Mouse (Mus musculus): ENCODE measurements around the gene Slc8a2. TPM values are rescaled to one million over a fixed set of nuclear protein-coding genes. Genes with fewer than 3 reads are reported as not detected.

The Slc8a2 gene
- polyA plus RNA-seq, 1 experiment, result not detected

DNA sequence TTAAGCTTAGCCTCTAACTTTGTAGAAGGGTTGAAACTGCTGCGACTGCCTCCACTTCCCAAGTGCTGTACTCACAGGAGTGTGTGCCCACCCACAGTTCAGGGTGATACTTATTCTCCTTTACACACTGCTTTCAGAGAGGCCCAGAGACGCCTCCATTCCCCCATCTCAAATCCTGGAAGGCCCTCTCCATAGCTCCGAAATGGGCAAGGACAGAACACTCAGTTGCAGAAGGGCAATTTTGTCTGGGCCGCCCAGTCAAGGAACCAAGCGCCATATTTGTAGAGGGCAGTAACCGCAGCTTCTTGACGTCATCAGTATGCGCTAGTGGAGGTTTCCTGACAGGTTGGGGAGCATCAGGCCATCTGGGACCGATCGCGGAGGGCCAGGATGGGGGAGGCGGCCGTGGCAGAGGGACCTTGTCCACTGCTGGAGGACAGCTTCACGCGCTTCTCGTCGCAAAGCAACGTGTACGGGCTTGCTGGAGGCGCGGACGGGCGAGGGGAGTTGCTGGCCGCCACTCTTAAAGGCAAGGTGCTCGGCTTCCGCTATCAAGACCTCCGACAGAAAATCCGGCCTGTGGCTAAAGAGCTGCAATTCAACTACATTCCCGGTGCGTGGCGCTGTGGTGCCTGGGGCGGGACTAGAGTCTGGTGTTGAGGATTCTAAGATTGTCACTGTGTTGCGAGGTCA, 9.9 kb upstream of the Slc8a2 start, which contains the start of gene Kptn:
Kptn (plus strand) TSS at position 327 of the 693 bp plus-strand sequence.
- peak within 1 kb of the TSS; percentile 77 for H3K4me3 ChIP-seq (ENCODE audit: insufficient read depth, low read length)
- TF ChIP-seq POLR2A (IDR thresholded peaks at IDR 0.05; ENCODE audit: borderline replicate concordance, low read depth, low read length) (no peak), CTCF (IDR thresholded peaks at IDR 0.05; ENCODE audit: low read depth, low read length) (peak; percentile 81)
- H3K27ac ChIP-seq (ENCODE audit: insufficient read depth, low read depth, low read length), result peak within 1 kb of the TSS; percentile 73
- H3K4me1 ChIP-seq (ENCODE audit: control insufficient read depth, insufficient read depth, low read length), result peaks cover 13% of the 10 kb centered on the region; the same call in 1 of the 2 replicates

DNA sequence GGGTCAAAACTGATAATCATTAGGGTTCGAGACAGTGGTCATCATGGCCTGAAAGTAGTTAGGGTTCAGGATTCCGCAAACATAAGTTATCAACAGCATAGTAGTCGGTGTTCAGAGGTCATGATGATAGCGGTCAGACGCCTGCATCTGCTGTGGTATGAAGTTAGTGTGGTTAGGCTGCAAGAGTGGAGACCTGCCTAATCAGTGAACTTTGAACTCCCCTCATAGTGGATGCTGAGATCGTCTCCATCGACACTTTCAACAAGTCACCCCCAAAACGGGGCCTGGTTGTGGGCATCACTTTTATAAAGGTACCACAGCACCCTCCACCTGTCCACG, 9.4 kb upstream of the Slc8a2 start:
- H3K4me3 ChIP-seq (ENCODE audit: insufficient read depth, low read length), result peak overlapping the region; percentile 77
- TF ChIP-seq CTCF (IDR thresholded peaks at IDR 0.05; ENCODE audit: low read depth, low read length), result no peak
- TF ChIP-seq POLR2A (IDR thresholded peaks at IDR 0.05; ENCODE audit: borderline replicate concordance, low read depth, low read length), result no peak
- peaks cover 13% of the 10 kb centered on the region; the same call in 1 of the 2 replicates for H3K4me1 ChIP-seq (ENCODE audit: control insufficient read depth, insufficient read depth, low read length)
- no peak overlapping the region for H3K27ac ChIP-seq (ENCODE audit: insufficient read depth, low read depth, low read length)

DNA sequence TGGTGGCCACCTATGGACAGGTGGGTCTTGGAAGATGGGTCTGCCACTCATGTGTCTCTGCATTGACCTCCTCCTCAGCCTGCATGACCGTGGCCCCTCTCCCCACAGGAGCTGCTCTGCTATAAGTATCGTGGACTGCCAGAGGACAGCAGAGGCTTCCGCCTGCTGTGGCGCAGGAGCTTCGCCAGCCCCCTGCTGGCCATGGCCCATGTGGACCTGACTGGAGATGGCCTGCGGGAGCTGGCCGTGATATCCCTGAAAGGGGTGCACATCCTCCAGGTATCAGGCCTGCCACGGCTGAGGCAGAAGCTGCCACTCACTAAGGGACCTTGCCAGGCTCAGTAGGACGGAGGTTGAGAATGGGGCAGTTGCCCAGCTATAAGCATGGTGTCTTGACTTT, 3.8 kb upstream of the Slc8a2 start:
- TF ChIP-seq POLR2A (IDR thresholded peaks at IDR 0.05; ENCODE audit: borderline replicate concordance, low read depth, low read length) (no peak), CTCF (IDR thresholded peaks at IDR 0.05; ENCODE audit: low read depth, low read length) (no peak)
- Histone ChIP-seq H3K27ac (ENCODE audit: insufficient read depth, low read depth, low read length) (no peak overlapping the region), H3K4me3 (ENCODE audit: insufficient read depth, low read length) (no peak overlapping the region), H3K4me1 (ENCODE audit: control insufficient read depth, insufficient read depth, low read length) (0 out of 2 replicates have a peak, but pooled peaks cover 2% of the 10 kb centered on the region)

DNA sequence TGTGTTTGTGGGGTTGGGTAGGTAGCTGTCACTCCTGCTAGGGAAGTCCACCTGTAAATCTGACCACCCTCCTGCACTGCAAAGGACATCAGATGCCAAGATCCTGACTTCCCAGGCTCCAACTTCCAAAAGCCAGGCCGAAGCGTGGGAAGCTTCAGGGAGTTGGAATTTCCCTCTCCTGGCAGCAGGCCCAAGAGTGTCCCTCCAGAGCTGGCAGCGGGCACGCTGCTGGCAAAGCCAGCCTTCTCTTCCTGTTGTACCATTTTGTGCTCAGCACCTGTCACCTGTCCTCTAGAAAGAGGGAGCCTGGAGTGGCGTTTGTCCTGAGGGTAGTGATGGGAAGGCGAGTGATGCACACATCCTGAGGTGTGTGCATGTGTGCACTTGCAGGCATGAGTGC, 1.3 kb upstream of the Slc8a2 start:
- no peak overlapping the region for H3K27ac ChIP-seq (ENCODE audit: insufficient read depth, low read depth, low read length)
- TF ChIP-seq CTCF (IDR thresholded peaks at IDR 0.05; ENCODE audit: low read depth, low read length), result no peak
- no peak for TF ChIP-seq POLR2A (IDR thresholded peaks at IDR 0.05; ENCODE audit: borderline replicate concordance, low read depth, low read length)
- H3K4me3 ChIP-seq (ENCODE audit: insufficient read depth, low read length), result no peak overlapping the region
- peaks cover 4% of the 10 kb centered on the region; the same call in 1 of the 2 replicates for H3K4me1 ChIP-seq (ENCODE audit: control insufficient read depth, insufficient read depth, low read length)

DNA sequence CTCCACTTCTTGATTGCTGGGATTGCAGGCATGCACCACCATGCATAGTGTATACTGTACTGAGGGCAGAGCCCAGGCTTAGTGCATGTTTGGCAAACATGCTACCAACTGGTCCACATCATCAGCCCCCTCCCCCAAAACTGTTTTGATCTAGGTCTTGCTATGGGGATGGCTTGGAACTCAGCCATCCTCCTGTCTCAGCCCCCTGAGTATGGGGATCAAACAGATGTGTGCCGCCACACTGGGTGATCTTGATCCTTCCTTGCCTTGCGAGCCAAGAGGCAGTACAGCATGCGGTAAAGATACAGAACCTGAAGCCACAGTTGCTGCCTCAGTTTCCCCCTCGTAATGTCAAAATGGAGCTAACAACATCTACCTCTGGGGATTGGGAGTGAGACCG, 727 bp upstream of the Slc8a2 start:
- Histone ChIP-seq H3K4me3 (ENCODE audit: insufficient read depth, low read length) (no peak overlapping the region), H3K4me1 (ENCODE audit: control insufficient read depth, insufficient read depth, low read length) (peaks cover 4% of the 10 kb centered on the region; the same call in 1 of the 2 replicates), H3K27ac (ENCODE audit: insufficient read depth, low read depth, low read length) (no peak overlapping the region)
- TF ChIP-seq POLR2A (IDR thresholded peaks at IDR 0.05; ENCODE audit: borderline replicate concordance, low read depth, low read length), result no peak
- no peak for TF ChIP-seq CTCF (IDR thresholded peaks at IDR 0.05; ENCODE audit: low read depth, low read length)

DNA sequence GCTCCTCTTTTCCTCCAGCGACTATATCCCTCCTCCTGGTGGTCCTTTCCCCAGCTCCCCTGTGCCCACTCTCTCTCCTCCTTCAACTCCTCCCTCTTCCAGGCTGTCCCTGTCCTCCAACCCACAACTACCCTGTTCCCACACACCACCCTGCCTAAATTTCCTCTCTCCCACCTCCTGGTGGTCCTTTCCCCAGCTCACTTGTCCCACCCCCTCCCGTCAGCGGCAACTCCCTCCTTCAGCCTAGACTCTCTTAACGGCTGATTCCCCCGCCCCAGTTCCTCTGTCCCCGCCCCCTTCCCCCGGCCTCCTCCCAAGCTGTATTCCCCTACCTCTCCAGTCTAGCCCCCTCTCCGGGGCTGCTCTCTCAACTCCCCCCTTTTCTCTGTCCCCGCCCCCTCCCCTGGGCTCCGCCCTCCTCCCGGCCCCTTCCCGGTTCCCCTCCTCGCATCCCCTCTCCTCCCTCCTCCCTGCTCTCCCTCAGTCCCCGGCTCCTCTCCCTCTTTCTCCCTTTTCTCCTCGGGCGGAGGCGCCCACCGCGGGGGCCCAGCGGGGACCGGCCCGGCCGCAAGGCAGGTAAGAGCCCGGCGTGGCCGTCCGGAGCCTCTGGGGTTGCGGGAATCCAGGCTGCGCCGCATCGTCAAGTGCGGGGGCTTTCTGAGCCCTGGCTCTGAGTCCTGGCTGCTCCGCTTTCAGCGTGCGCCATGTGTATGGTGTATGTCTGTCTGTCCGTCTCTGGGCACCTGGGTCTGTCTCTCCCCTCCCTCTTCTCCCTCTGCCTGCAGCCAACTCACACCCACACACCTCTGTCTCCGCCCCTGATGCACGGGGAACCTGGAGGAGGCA, 443 bp downstream of the Slc8a2 start:
- H3K4me3 ChIP-seq (ENCODE audit: insufficient read depth, low read length), result no peak overlapping the region
- no peak for TF ChIP-seq CTCF (IDR thresholded peaks at IDR 0.05; ENCODE audit: low read depth, low read length)
- no peak for TF ChIP-seq POLR2A (IDR thresholded peaks at IDR 0.05; ENCODE audit: borderline replicate concordance, low read depth, low read length)
- H3K4me1 ChIP-seq (ENCODE audit: control insufficient read depth, insufficient read depth, low read length), result peaks cover 4% of the 10 kb centered on the region; the same call in 1 of the 2 replicates
- no peak overlapping the region for H3K27ac ChIP-seq (ENCODE audit: insufficient read depth, low read depth, low read length)

DNA sequence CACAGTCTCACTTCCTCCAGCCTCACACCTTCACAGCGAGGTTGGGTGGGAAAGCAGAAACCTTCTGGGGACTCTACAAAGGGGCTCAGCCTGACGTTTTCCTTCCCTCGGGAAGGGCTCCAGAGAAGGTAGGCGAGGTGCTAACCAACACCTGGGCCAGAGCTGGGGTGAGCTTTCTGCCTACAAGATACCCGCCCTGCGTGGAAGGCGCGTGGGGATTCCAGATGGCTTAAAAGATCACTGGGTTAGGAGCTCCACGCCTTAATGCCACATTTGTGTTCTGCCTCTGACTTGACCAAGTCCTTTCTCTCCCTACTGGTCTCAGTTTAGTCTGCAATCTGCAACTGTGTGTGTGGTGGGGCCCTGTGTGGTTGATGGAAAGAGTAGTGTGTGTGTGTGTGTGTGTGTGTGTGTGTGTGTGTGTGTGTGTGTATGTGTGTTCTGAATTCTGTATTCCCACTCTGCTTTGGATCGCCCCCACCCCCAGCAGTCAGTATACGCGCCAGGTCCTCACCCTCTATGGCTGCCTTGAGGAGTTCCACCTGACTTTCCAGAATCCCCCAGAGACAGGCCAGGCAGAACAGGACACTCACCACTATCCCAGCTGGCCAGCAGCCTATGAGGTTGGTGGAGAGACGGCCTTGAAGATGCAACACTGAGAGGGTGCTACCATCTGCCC, 1.5 kb downstream of the Slc8a2 start:
- peaks cover 4% of the 10 kb centered on the region; the same call in 1 of the 2 replicates for H3K4me1 ChIP-seq (ENCODE audit: control insufficient read depth, insufficient read depth, low read length)
- H3K4me3 ChIP-seq (ENCODE audit: insufficient read depth, low read length), result no peak overlapping the region
- TF ChIP-seq POLR2A (IDR thresholded peaks at IDR 0.05; ENCODE audit: borderline replicate concordance, low read depth, low read length) (no peak), CTCF (IDR thresholded peaks at IDR 0.05; ENCODE audit: low read depth, low read length) (no peak)
- H3K27ac ChIP-seq (ENCODE audit: insufficient read depth, low read depth, low read length), result no peak overlapping the region

DNA sequence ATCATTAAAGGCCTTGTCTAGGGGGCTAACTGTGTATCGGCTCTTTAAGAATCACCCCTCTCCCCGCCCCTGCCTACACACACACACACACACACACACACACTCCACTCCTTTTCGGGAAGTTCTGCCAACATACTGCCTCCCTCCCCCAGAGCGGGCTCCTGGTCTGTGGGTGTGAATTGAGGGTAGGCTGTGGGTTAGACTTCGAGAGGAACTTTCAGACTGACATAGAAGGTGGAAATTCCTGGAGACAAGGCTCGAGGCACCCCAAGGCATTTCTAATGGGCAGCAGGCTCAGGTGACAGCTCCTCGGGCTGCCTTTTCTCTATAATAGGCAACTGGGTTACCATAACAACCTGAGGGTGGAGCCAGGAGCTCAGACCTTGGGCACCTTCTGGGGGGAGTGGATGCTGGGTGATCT, 2.5 kb downstream of the Slc8a2 start:
- Histone ChIP-seq H3K27ac (ENCODE audit: insufficient read depth, low read depth, low read length) (no peak overlapping the region), H3K4me1 (ENCODE audit: control insufficient read depth, insufficient read depth, low read length) (peaks cover 4% of the 10 kb centered on the region; the same call in 1 of the 2 replicates), H3K4me3 (ENCODE audit: insufficient read depth, low read length) (no peak overlapping the region)
- TF ChIP-seq CTCF (IDR thresholded peaks at IDR 0.05; ENCODE audit: low read depth, low read length), result no peak
- no peak for TF ChIP-seq POLR2A (IDR thresholded peaks at IDR 0.05; ENCODE audit: borderline replicate concordance, low read depth, low read length)

DNA sequence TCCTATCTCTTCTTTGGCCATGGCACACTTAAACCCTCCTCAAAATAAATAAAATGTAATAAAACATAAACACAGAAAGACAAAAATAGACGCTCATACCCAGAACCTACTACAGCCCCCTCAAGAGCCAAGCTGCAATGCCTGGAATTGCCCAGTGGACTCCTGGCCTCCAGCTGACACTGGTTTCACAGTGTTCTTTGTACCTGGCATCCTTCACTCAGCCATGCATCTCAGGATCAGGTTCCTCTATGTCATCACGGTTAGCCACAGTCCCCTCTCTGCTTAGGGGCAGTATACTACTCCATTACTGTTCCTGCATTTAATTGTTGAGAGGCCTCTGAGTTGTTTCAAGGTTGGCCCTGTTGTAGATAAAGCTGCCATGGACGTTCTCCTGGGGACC, 3.3 kb downstream of the Slc8a2 start:
- Histone ChIP-seq H3K4me3 (ENCODE audit: insufficient read depth, low read length) (no peak overlapping the region), H3K4me1 (ENCODE audit: control insufficient read depth, insufficient read depth, low read length) (peaks cover 4% of the 10 kb centered on the region; the same call in 1 of the 2 replicates), H3K27ac (ENCODE audit: insufficient read depth, low read depth, low read length) (no peak overlapping the region)
- TF ChIP-seq CTCF (IDR thresholded peaks at IDR 0.05; ENCODE audit: low read depth, low read length), result no peak
- TF ChIP-seq POLR2A (IDR thresholded peaks at IDR 0.05; ENCODE audit: borderline replicate concordance, low read depth, low read length), result no peak
